8 mouse cellular contexts compared by ENCODE assay signal in genomic region chr15:78530671-78531450, GRCm38 (mm10). TPM values are rescaled to one million over a fixed set of nuclear protein-coding genes. Genes with fewer than 3 reads are reported as not detected.
DNase-seq lines count a peak whose midpoint lies in the region; ATAC-seq and TF ChIP-seq lines count a peak whose summit lies in the region.

Gene C1qtnf6 (minus strand): TSS chr15:78531416.

- no peak for TF ChIP-seq CTCF in embryonic fibroblast, embryonic 13.5 days (IDR thresholded peaks at IDR 0.05; ENCODE audit: borderline replicate concordance, insufficient read depth, low read length)
- TF ChIP-seq CTCF in heart, postnatal 0 days (IDR thresholded peaks at IDR 0.05; ENCODE audit: low read depth), result no peak

- H3K36me3 ChIP-seq in heart, postnatal 0 days (replicated peaks; ENCODE audit: control insufficient read depth, insufficient read depth, low read length), result peaks cover 2% of the 10 kb centered on the region; the same call in 1 of the 2 replicates
- H3K36me3 ChIP-seq in midbrain, embryonic 14.5 days (ENCODE audit: control insufficient read depth, insufficient read depth, low read length), result no peaks in the 10 kb centered on the region

- H3K4me3 ChIP-seq in embryonic fibroblast, embryonic 13.5 days (ENCODE audit: insufficient read depth, low read length), result no peak within 1 kb of the TSS
- peak within 1 kb of the TSS; percentile 14; the same call in 1 of the 2 replicates for H3K4me3 ChIP-seq in heart, postnatal 0 days (ENCODE audit: low read depth, low read length)
- peak within 1 kb of the TSS; percentile 28 for H3K4me3 ChIP-seq in midbrain, embryonic 14.5 days (replicated peaks; ENCODE audit: low read depth, low read length)

- no peaks in the 10 kb centered on the region for H3K27me3 ChIP-seq in heart, postnatal 0 days (ENCODE audit: control insufficient read depth, insufficient read depth, low read length)
- no peaks in the 10 kb centered on the region for H3K27me3 ChIP-seq in midbrain, embryonic 14.5 days (ENCODE audit: control insufficient read depth, insufficient read depth, low read length)

- peak; percentile 13; the same call in 1 of the 2 replicates for ATAC-seq in heart, postnatal 0 days (ENCODE audit: insufficient read depth, low read depth)
- ATAC-seq in midbrain, embryonic 14.5 days (ENCODE audit: low FRiP score, low TSS enrichment), result no peak

- DNase-seq in 3134 (ENCODE audit: extremely low read depth, insufficient read length, low spot score) (peak; percentile 88), adipocyte (ENCODE audit: low spot score) (peak; percentile 60)
- peak; percentile 50 for DNase-seq in heart, postnatal 0 days (ENCODE audit: low spot score)
- DNase-seq in kidney, postnatal 4 days, result peak; percentile 52 to 71
- DNase-seq in midbrain, embryonic 14.5 days, result no peak
- DNase-seq in frontal cortex, postnatal 25 days (ENCODE audit: low spot score in 2 of 2), result no peak
- DNase-seq in thymus, postnatal 14 days, result no peak

- WGBS in heart, postnatal 0 days, result 47% methylated on average over 17 of the region's 17 CpGs
- 80% methylated on average over 17 of the region's 17 CpGs for WGBS in midbrain, embryonic 14.5 days

- peak within 1 kb of the TSS; percentile 90 for H3K27ac ChIP-seq in embryonic fibroblast, embryonic 13.5 days (ENCODE audit: insufficient read depth, low read length)
- peak within 1 kb of the TSS; percentile 92 for H3K27ac ChIP-seq in heart, postnatal 0 days (ENCODE audit: low read depth)
- H3K27ac ChIP-seq in midbrain, embryonic 14.5 days (replicated peaks; ENCODE audit: low read depth, low read length), result peak within 1 kb of the TSS; percentile 82

- H3K9ac ChIP-seq in heart, postnatal 0 days (replicated peaks; ENCODE audit: low read depth, low read length), result peak within 1 kb of the TSS; percentile 63
- H3K9ac ChIP-seq in midbrain, embryonic 14.5 days (replicated peaks; ENCODE audit: low read length), result peak within 1 kb of the TSS; percentile 61; the same call in 1 of the 2 replicates

- H3K4me2 ChIP-seq in heart, postnatal 0 days (ENCODE audit: low read depth, low read length), result peak within 1 kb of the TSS; percentile 53
- peak within 1 kb of the TSS; percentile 61 for H3K4me2 ChIP-seq in midbrain, embryonic 14.5 days (ENCODE audit: low read length)

- peak; percentile 51; the same call in 1 of the 2 replicates for TF ChIP-seq POLR2A in embryonic fibroblast, embryonic 13.5 days (IDR thresholded peaks at IDR 0.05; ENCODE audit: low read depth, low read length)

- H3K9me3 ChIP-seq in heart, postnatal 0 days (replicated peaks; ENCODE audit: control insufficient read depth, low read length), result no peaks in the 10 kb centered on the region
- no peaks in the 10 kb centered on the region for H3K9me3 ChIP-seq in midbrain, embryonic 14.5 days (ENCODE audit: control insufficient read depth, low read length)

- H3K4me1 ChIP-seq in embryonic fibroblast, embryonic 13.5 days (ENCODE audit: control insufficient read depth, insufficient read depth, low read length), result peaks cover 3% of the 10 kb centered on the region; the same call in 1 of the 2 replicates
- peaks cover 36% of the 10 kb centered on the region for H3K4me1 ChIP-seq in heart, postnatal 0 days (ENCODE audit: control insufficient read depth, insufficient read depth)
- H3K4me1 ChIP-seq in midbrain, embryonic 14.5 days (ENCODE audit: control insufficient read depth, insufficient read depth, low read length), result peaks cover 24% of the 10 kb centered on the region

- TF ChIP-seq EP300 in heart, postnatal 0 days (IDR thresholded peaks at IDR 0.05; ENCODE audit: low read depth), result no peak

RNA-seq across cellular contexts. Expression of gene C1qtnf6, which starts in this region (rescaled TPM):
- polyA plus RNA-seq in embryonic fibroblast, embryonic 13.5 days (2011; ENCODE audit: insufficient read length, low read depth, missing spikeins), result 43.5 and 77.1 TPM in 2 replicates
- 22.1 and 23.0 TPM in 2 replicates for total RNA-seq in heart, postnatal 0 days (2014; rRNA removed; ENCODE audit: low replicate concordance)
- 27.4 and 29.9 TPM in 2 replicates for polyA plus RNA-seq in heart, postnatal 0 days (2015; fragmentation: Nextera tagmentation; extraction: Ambion mirVana)
- 5.6 and 7.3 TPM in 2 replicates for polyA plus RNA-seq in midbrain, embryonic 14.5 days (2014; fragmentation: Nextera tagmentation; extraction: Ambion mirVana)

Comparison
In these comparisons a context has a peak if more than half of its experiments do, and no peak if none do; other contexts are left out.
1. DNase-seq: peak in 3134 (single experiment), adipocyte (single experiment), heart, postnatal 0 days (single experiment) and kidney, postnatal 4 days (2 of 2); none in midbrain, embryonic 14.5 days (single experiment), frontal cortex, postnatal 25 days (0 of 2) and thymus, postnatal 14 days (single experiment).
2. Peak in every context shown above with its lines, with median percentiles within 50 percentile points of each other: H3K27ac ChIP-seq.